8 mouse cellular contexts compared by ENCODE assay signal in the genomic region with DNA sequence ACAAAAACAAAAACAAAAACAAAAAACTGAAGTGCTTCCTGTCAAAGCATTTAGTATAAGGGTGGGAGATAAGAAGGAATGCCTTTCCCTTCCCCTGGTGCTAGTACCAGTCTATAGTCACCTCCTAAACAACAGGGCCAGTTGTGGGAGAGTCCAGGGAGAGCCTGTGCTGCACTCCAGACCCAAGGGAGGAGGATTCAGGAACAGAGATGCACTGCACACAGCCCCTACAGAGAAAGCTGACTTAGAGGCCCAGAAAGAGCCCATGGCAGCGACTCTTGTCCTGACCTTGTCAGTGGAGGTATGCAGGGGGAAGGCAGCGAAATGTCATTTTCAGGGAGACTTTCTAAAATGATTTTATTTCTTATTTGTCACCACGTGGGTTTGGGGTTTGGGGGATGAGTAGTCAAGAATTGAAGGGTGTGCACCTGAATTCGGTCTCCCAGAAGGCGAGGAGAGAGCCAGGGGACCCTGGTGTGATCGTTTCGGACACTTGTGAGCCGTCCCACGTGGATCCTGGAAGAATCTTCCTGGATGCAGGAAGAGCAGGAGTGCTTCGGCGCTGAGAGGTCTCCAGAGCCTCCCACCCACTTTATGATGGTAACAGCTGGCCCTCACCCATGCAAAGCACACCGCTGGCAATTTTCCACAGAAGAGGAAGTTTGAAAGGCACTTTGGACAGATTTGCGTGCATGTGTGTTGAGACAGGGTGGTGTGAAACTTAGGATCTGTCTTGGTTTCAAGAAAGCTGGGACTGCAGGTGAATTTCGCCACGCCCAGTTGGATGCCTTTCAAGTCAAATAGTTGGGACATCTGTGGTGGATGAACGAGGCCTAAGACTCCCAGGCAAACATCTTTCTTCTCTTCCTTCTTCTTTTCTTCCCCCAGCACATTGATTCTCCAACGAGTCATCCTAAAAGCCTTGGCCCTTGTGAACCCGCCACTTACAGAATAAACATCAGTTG. TPM values are rescaled to one million over a fixed set of nuclear protein-coding genes. Genes with fewer than 3 reads are reported as not detected.
A peak's percentile ranks its signal among the peaks of the same experiment; 100 is the strongest.
DNase-seq lines count a peak whose midpoint lies in the region; ATAC-seq lines count a peak whose summit lies in the region.

No protein-coding gene starts in this region.

- peaks cover 20% of the 10 kb centered on the region for H3K36me3 ChIP-seq in erythroblast, embryonic 14.5 days (ENCODE audit: control insufficient read depth)
- 0 out of 2 replicates have a peak, but pooled peaks cover 4% of the 10 kb centered on the region for H3K36me3 ChIP-seq in limb, embryonic 13.5 days
- peaks cover 12% of the 10 kb centered on the region for H3K36me3 ChIP-seq in stomach, embryonic 14.5 days (ENCODE audit: control insufficient read depth, insufficient read depth, low read length)

- H3K27me3 ChIP-seq in erythroblast, embryonic 14.5 days (ENCODE audit: control insufficient read depth): peaks cover 16% of the 10 kb centered on the region
- H3K27me3 ChIP-seq in limb, embryonic 13.5 days: peaks cover 26% of the 10 kb centered on the region
- H3K27me3 ChIP-seq in stomach, embryonic 14.5 days (ENCODE audit: control insufficient read depth, insufficient read depth, low read length): no peaks in the 10 kb centered on the region

- WGBS in limb, embryonic 13.5 days: 51% methylated on average over 18 of the region's 18 CpGs
- 52% methylated on average over 18 of the region's 18 CpGs for WGBS in stomach, embryonic 14.5 days

- peak overlapping the region; percentile 75; the same call in 1 of the 2 replicates for H3K9ac ChIP-seq in limb, embryonic 13.5 days
- H3K9ac ChIP-seq in stomach, embryonic 14.5 days (replicated peaks; ENCODE audit: low read depth, low read length): no peak overlapping the region

- no peak for ATAC-seq in erythroblast, adult 5-6 weeks (replicated peaks; ENCODE audit: low FRiP score, poor library complexity, severe bottlenecking)
- no peak for ATAC-seq in limb, embryonic 13.5 days (ENCODE audit: low FRiP score, low read depth)
- no peak for ATAC-seq in stomach, embryonic 14.5 days (ENCODE audit: insufficient number of reproducible peaks, insufficient read depth, low FRiP score, low read depth)

- intact Hi-C loops in left cerebral cortex, postnatal 10 days (cut with DNase I): loop anchor here (2.0 kb wide), 1 partner anchor 167 kb away; no protein-coding TSS in a partner anchor

- peak; percentile 45 for DNase-seq in testis, postnatal 10 days (ENCODE audit: low spot score)
- DNase-seq in testis, postnatal 14 days (ENCODE audit: low spot score): no peak
- DNase-seq in left cerebral cortex, postnatal 10 days (ENCODE audit: extremely low spot score in 1 of 2, low spot score in 2 of 2): no peak
- DNase-seq in natural killer cell, adult 2 months (ENCODE audit: low spot score in 2 of 2): no peak

- peak overlapping the region; percentile 93 for H3K4me3 ChIP-seq in erythroblast, embryonic 14.5 days (replicated peaks)
- peak overlapping the region; percentile 70 for H3K4me3 ChIP-seq in limb, embryonic 13.5 days
- peak overlapping the region; percentile 81 for H3K4me3 ChIP-seq in stomach, embryonic 14.5 days (ENCODE audit: low read depth, low read length)

- H3K27ac ChIP-seq in limb, embryonic 13.5 days: no peak overlapping the region
- H3K27ac ChIP-seq in stomach, embryonic 14.5 days (ENCODE audit: low read length): no peak overlapping the region; the same call in 1 of the 2 replicates

- no peaks in the 10 kb centered on the region for H3K9me3 ChIP-seq in erythroblast, embryonic 14.5 days (ENCODE audit: control insufficient read depth, low read length)
- H3K9me3 ChIP-seq in limb, embryonic 13.5 days: no peaks in the 10 kb centered on the region
- H3K9me3 ChIP-seq in stomach, embryonic 14.5 days (ENCODE audit: control insufficient read depth, low read depth, low read length): no peaks in the 10 kb centered on the region

- peak overlapping the region; percentile 99 for H3K4me2 ChIP-seq in limb, embryonic 13.5 days (replicated peaks)
- peak overlapping the region; percentile 99 for H3K4me2 ChIP-seq in stomach, embryonic 14.5 days (replicated peaks; ENCODE audit: low read depth, low read length)

- peaks cover 45% of the 10 kb centered on the region for H3K4me1 ChIP-seq in erythroblast, embryonic 14.5 days (ENCODE audit: control insufficient read depth)
- peaks cover 20% of the 10 kb centered on the region for H3K4me1 ChIP-seq in limb, embryonic 13.5 days
- peaks cover 13% of the 10 kb centered on the region; the same call in 1 of the 2 replicates for H3K4me1 ChIP-seq in stomach, embryonic 14.5 days (ENCODE audit: control insufficient read depth, insufficient read depth, low read length)

RNA-seq across cellular contexts. Expression of a gene that starts 0.6 kb away (rescaled TPM):
- polyA plus RNA-seq in erythroblast, embryonic 14.5 days (2012): 5.5 and 7.4 TPM in 2 replicates
- 0.96 and 1.0 TPM in 2 replicates for total RNA-seq in erythroblast, adult 5-6 weeks (2015; ENCODE audit: low replicate concordance)
- 2.8 and 3.1 TPM in 2 replicates for total RNA-seq in erythroblast, adult 5-6 weeks (2017; ENCODE audit: low replicate concordance)
- 9.4 and 11.1 TPM in 2 replicates for polyA plus RNA-seq in limb, embryonic 13.5 days (2015; fragmentation: Nextera tagmentation; extraction: Ambion mirVana)
- polyA plus RNA-seq in stomach, embryonic 14.5 days (2014; fragmentation: Nextera tagmentation; extraction: Ambion mirVana): 8.0 and 10.1 TPM in 2 replicates
- 1 to 10 TPM; 2.0 to 2.4 TPM for total RNA-seq in left cerebral cortex, postnatal 10 days (2021)

RNA-seq across cellular contexts. Expression of a gene that starts 23.4 kb away (rescaled TPM):
- polyA plus RNA-seq in erythroblast, embryonic 14.5 days (2012): 7.6 and 8.3 TPM in 2 replicates
- 0.63 TPM in 1 of 2 replicates, not detected in the other for total RNA-seq in erythroblast, adult 5-6 weeks (2015; ENCODE audit: low replicate concordance)
- 0.70 TPM in 1 of 2 replicates, not detected in the other for total RNA-seq in erythroblast, adult 5-6 weeks (2017; ENCODE audit: low replicate concordance)
- polyA plus RNA-seq in limb, embryonic 13.5 days (2015; fragmentation: Nextera tagmentation; extraction: Ambion mirVana): 4.1 and 4.8 TPM in 2 replicates
- 41.9 and 44.3 TPM in 2 replicates for polyA plus RNA-seq in stomach, embryonic 14.5 days (2014; fragmentation: Nextera tagmentation; extraction: Ambion mirVana)
- 100 to 1,000 TPM; 631 to 653 TPM for total RNA-seq in left cerebral cortex, postnatal 10 days (2021)

RNA-seq across cellular contexts. Expression of a gene that starts 24.5 kb away (rescaled TPM):
- 10.4 and 12.7 TPM in 2 replicates for polyA plus RNA-seq in erythroblast, embryonic 14.5 days (2012)
- total RNA-seq in erythroblast, adult 5-6 weeks (2015; ENCODE audit: low replicate concordance): not detected in 2 replicates
- not detected in 2 replicates for total RNA-seq in erythroblast, adult 5-6 weeks (2017; ENCODE audit: low replicate concordance)
- 14.7 and 15.5 TPM in 2 replicates for polyA plus RNA-seq in limb, embryonic 13.5 days (2015; fragmentation: Nextera tagmentation; extraction: Ambion mirVana)
- 13.7 and 16.1 TPM in 2 replicates for polyA plus RNA-seq in stomach, embryonic 14.5 days (2014; fragmentation: Nextera tagmentation; extraction: Ambion mirVana)
- total RNA-seq in left cerebral cortex, postnatal 10 days (2021): 10 to 100 TPM; 25.9 to 29.2 TPM

RNA-seq across cellular contexts. Expression of a gene that starts 35.0 kb away (rescaled TPM):
- polyA plus RNA-seq in erythroblast, embryonic 14.5 days (2012): 15.7 and 17.4 TPM in 2 replicates
- 8.1 and 8.4 TPM in 2 replicates for total RNA-seq in erythroblast, adult 5-6 weeks (2015; ENCODE audit: low replicate concordance)
- 23.6 and 39.4 TPM in 2 replicates for total RNA-seq in erythroblast, adult 5-6 weeks (2017; ENCODE audit: low replicate concordance)
- polyA plus RNA-seq in limb, embryonic 13.5 days (2015; fragmentation: Nextera tagmentation; extraction: Ambion mirVana): 176 and 177 TPM in 2 replicates
- polyA plus RNA-seq in stomach, embryonic 14.5 days (2014; fragmentation: Nextera tagmentation; extraction: Ambion mirVana): 151 and 169 TPM in 2 replicates
- 100 to 1,000 TPM; 183 to 200 TPM for total RNA-seq in left cerebral cortex, postnatal 10 days (2021)

RNA-seq across cellular contexts. Expression of a gene that starts 37.4 kb away (rescaled TPM):
- polyA plus RNA-seq in erythroblast, embryonic 14.5 days (2012): 0.20 and 0.73 TPM in 2 replicates
- 5.4 and 9.6 TPM in 2 replicates for total RNA-seq in erythroblast, adult 5-6 weeks (2015; ENCODE audit: low replicate concordance)
- 1.4 and 1.8 TPM in 2 replicates for total RNA-seq in erythroblast, adult 5-6 weeks (2017; ENCODE audit: low replicate concordance)
- 3.5 and 4.8 TPM in 2 replicates for polyA plus RNA-seq in limb, embryonic 13.5 days (2015; fragmentation: Nextera tagmentation; extraction: Ambion mirVana)
- 10.8 and 11.4 TPM in 2 replicates for polyA plus RNA-seq in stomach, embryonic 14.5 days (2014; fragmentation: Nextera tagmentation; extraction: Ambion mirVana)
- 10 to 100 TPM; 22.0 to 23.5 TPM for total RNA-seq in left cerebral cortex, postnatal 10 days (2021)
